Mouse (Mus musculus): ENCODE results near the gene Cmc2. TPM values are rescaled to one million over a fixed set of nuclear protein-coding genes. Genes with fewer than 3 reads are reported as not detected.
A peak's percentile ranks its signal among the peaks of the same experiment; 100 is the strongest.

The Cmc2 gene
- polyA plus RNA-seq, 1 experiment from 2014 or later, result 80.2 TPM

DNA sequence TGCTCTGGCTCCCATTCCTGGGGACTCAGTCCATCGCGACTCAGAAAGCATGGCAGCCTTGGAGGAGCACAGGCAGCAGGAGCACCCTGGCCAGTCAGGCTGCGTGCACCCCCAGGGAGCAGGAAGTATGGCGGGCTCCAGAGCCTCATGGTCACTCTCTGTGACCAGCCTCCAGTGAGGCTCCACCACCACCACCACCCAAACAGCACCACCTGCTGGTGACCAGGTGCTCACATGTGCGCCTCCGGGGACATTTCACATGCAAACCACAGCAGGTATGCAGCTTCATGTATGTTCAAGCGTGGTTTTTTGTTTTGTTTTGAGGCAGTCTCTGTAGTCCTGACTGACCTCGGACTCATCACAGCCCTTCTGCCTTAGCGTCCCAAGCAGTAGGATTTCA lies 6.6 kb upstream of the Cmc2 start:
- H3K27ac ChIP-seq (ENCODE audit: low read depth, low read length), result no peak overlapping the region
- H3K4me3 ChIP-seq (ENCODE audit: low read length), result no peak overlapping the region
- no peak overlapping the region for H3K4me2 ChIP-seq (replicated peaks; ENCODE audit: low read depth, low read length)
- H3K9ac ChIP-seq (ENCODE audit: low read depth, low read length), result no peak overlapping the region
- H3K36me3 ChIP-seq (ENCODE audit: control insufficient read depth, insufficient read depth, low read length), result peaks cover 45% of the 10 kb centered on the region
- no peaks in the 10 kb centered on the region for H3K9me3 ChIP-seq (ENCODE audit: control insufficient read depth, low read length)
- H3K4me1 ChIP-seq (ENCODE audit: control insufficient read depth, insufficient read depth, low read length), result no peaks in the 10 kb centered on the region
- H3K27me3 ChIP-seq (ENCODE audit: control insufficient read depth, insufficient read depth, low read length), result no peaks in the 10 kb centered on the region
- WGBS, result 84% methylated on average over 9 of the region's 9 CpGs
- ATAC-seq (ENCODE audit: low FRiP score, low TSS enrichment), result no peak

DNA sequence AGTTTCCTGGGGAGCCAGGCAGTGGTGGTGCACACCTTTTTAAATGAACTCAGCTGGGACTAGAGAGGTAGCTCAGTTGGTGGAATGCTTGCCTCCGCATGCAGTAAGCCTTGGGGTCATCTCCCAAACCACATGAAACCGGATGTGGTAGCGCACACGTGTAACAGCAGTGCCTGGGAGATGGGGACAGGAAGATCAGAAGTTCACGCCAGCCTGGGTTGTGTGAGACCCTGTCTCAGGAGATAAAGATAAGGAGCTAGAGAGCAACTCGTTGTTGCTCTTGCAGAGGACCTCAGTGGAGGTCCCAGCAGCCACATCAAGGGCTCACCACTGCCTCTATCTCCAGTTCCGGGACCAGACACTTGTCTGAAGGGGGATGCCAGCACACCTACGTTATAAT lies 2.3 kb upstream of the Cmc2 start:
- Histone ChIP-seq H3K4me1 (ENCODE audit: control insufficient read depth, insufficient read depth, low read length) (peaks cover 11% of the 10 kb centered on the region), H3K9ac (ENCODE audit: low read depth, low read length) (no peak overlapping the region), H3K36me3 (ENCODE audit: control insufficient read depth, insufficient read depth, low read length) (peaks cover 33% of the 10 kb centered on the region), H3K27me3 (ENCODE audit: control insufficient read depth, insufficient read depth, low read length) (no peaks in the 10 kb centered on the region), H3K27ac (ENCODE audit: low read depth, low read length) (no peak overlapping the region), H3K4me3 (ENCODE audit: low read length) (no peak overlapping the region), H3K4me2 (replicated peaks; ENCODE audit: low read depth, low read length) (no peak overlapping the region), H3K9me3 (ENCODE audit: control insufficient read depth, low read length) (no peaks in the 10 kb centered on the region)
- WGBS, result 92% methylated on average over 8 of the region's 8 CpGs
- ATAC-seq (ENCODE audit: low FRiP score, low TSS enrichment), result no peak

DNA sequence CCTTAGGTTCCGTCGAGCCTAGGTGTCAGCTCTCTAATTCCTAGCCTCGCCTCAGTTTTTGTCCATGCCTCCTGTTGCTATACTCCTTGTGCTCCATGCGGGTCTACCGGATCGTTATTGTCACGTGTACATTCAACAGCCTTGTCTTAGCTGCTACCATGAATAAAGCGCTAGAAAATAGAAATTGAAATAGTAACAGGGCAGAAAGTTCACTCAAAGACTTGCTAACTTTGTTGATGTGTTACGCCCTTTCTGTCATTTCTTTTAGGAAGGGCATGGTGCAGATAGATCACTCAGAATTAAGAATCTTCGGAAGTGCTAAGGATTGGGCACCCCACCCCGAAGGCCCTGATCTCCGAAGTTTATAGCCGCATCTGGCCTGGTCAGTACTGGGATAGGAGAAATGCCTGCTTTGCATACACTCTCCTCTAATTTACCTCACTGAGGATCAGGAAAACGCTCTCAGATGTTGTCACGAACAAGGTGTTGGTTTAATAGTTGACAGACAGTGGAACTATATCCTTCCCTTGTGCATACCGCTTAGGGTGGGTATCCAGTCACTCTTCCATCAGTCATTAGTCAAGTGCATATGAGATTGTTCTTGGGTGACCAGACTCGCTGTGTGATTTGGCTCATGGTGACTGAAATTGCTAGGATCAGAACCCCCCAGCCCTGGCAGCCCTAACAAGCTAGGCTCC lies 954 bp upstream of the Cmc2 start:
- Histone ChIP-seq H3K27me3 (ENCODE audit: control insufficient read depth, insufficient read depth, low read length) (no peaks in the 10 kb centered on the region), H3K36me3 (ENCODE audit: control insufficient read depth, insufficient read depth, low read length) (peaks cover 24% of the 10 kb centered on the region), H3K4me3 (ENCODE audit: low read length) (peak overlapping the region; percentile 90), H3K9ac (ENCODE audit: low read depth, low read length) (peak overlapping the region; percentile 78), H3K4me2 (replicated peaks; ENCODE audit: low read depth, low read length) (peak overlapping the region; percentile 46), H3K4me1 (ENCODE audit: control insufficient read depth, insufficient read depth, low read length) (peaks cover 11% of the 10 kb centered on the region), H3K27ac (ENCODE audit: low read depth, low read length) (peak overlapping the region; percentile 85; the same call in 1 of the 2 replicates), H3K9me3 (ENCODE audit: control insufficient read depth, low read length) (no peaks in the 10 kb centered on the region)
- WGBS, result 26% methylated on average over 17 of the region's 17 CpGs
- ATAC-seq (ENCODE audit: low FRiP score, low TSS enrichment), result no peak

DNA sequence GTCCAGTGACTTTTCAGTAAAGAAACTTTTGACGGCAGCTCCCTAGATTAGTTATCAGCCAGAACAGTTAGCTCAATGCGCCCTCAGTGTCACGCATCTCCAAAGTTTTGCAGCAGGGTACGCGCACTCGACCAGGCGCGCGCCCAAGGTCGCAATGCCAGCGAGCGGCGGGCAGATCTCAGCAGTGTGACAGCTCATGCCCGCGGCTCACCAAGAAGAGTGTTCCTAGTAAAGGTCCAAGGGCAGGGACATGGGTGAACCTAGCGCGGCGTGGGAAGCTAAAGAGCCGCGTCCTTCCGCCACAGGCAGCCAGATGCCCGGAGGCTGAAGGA lies 284 bp downstream of the Cmc2 start:
- WGBS, result under 1% methylated on average over 22 of the region's 22 CpGs
- Histone ChIP-seq H3K27ac (ENCODE audit: low read depth, low read length) (peak overlapping the region; percentile 85), H3K4me1 (ENCODE audit: control insufficient read depth, insufficient read depth, low read length) (peaks cover 11% of the 10 kb centered on the region), H3K4me2 (replicated peaks; ENCODE audit: low read depth, low read length) (peak overlapping the region; percentile 46), H3K9ac (ENCODE audit: low read depth, low read length) (peak overlapping the region; percentile 78), H3K9me3 (ENCODE audit: control insufficient read depth, low read length) (no peaks in the 10 kb centered on the region), H3K4me3 (ENCODE audit: low read length) (peak overlapping the region; percentile 90), H3K27me3 (ENCODE audit: control insufficient read depth, insufficient read depth, low read length) (no peaks in the 10 kb centered on the region), H3K36me3 (ENCODE audit: control insufficient read depth, insufficient read depth, low read length) (peaks cover 22% of the 10 kb centered on the region)
- peak; percentile 69 for ATAC-seq (ENCODE audit: low FRiP score, low TSS enrichment)

DNA sequence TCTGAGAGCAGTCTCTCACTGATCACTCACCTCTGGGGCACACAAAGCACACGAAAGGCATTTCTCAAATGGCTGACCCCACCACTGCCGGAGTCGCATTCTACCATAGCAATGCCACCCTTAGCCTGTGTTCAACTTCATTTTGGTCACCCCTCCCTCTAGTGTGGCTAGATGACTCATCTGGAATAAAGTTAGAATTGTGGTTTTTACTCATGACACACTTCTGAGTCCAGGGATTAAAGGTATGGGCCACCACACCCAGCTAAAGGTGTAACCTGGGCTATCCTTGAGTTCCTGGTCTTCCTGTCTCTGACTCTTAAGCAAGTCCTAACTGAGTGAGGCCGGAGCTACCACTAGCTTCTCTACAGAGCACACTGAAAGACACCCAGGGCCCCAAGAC lies 15.4 kb downstream of the Cmc2 start:
- no peak overlapping the region for H3K4me3 ChIP-seq (ENCODE audit: low read length)
- H3K9ac ChIP-seq (ENCODE audit: low read depth, low read length), result no peak overlapping the region
- 93% methylated on average over 4 of the region's 4 CpGs for WGBS
- peaks cover 9% of the 10 kb centered on the region for H3K36me3 ChIP-seq (ENCODE audit: control insufficient read depth, insufficient read depth, low read length)
- no peaks in the 10 kb centered on the region for H3K27me3 ChIP-seq (ENCODE audit: control insufficient read depth, insufficient read depth, low read length)
- H3K4me2 ChIP-seq (replicated peaks; ENCODE audit: low read depth, low read length), result no peak overlapping the region
- H3K4me1 ChIP-seq (ENCODE audit: control insufficient read depth, insufficient read depth, low read length), result no peaks in the 10 kb centered on the region
- no peaks in the 10 kb centered on the region for H3K9me3 ChIP-seq (ENCODE audit: control insufficient read depth, low read length)
- no peak for ATAC-seq (ENCODE audit: low FRiP score, low TSS enrichment)
- no peak overlapping the region for H3K27ac ChIP-seq (ENCODE audit: low read depth, low read length)

DNA sequence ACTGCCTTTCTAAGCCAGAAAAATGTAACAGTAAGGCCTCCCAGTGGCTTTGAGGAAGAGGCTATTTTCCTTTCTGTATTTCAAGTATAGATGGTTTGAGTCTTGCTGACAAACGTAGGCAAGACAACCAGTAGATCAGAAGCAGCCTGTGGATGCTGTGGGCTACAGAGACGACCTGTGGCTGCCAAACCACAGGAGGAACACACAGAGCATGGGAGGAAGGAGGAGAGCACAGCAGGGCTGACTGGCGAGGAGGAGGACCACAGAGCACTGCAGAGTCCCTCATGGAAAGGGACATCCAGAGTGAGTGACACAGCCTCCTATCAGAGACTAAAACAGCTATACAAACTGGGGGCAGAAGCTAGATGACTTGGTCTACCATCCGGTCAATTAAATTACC lies 16.0 kb downstream of the Cmc2 start:
- WGBS, result 87% methylated on average over 4 of the region's 4 CpGs
- Histone ChIP-seq H3K4me3 (ENCODE audit: low read length) (no peak overlapping the region), H3K9me3 (ENCODE audit: control insufficient read depth, low read length) (no peaks in the 10 kb centered on the region), H3K27me3 (ENCODE audit: control insufficient read depth, insufficient read depth, low read length) (no peaks in the 10 kb centered on the region), H3K36me3 (ENCODE audit: control insufficient read depth, insufficient read depth, low read length) (peaks cover 9% of the 10 kb centered on the region), H3K4me1 (ENCODE audit: control insufficient read depth, insufficient read depth, low read length) (no peaks in the 10 kb centered on the region), H3K4me2 (replicated peaks; ENCODE audit: low read depth, low read length) (no peak overlapping the region), H3K9ac (ENCODE audit: low read depth, low read length) (no peak overlapping the region), H3K27ac (ENCODE audit: low read depth, low read length) (no peak overlapping the region)
- ATAC-seq (ENCODE audit: low FRiP score, low TSS enrichment), result no peak

DNA sequence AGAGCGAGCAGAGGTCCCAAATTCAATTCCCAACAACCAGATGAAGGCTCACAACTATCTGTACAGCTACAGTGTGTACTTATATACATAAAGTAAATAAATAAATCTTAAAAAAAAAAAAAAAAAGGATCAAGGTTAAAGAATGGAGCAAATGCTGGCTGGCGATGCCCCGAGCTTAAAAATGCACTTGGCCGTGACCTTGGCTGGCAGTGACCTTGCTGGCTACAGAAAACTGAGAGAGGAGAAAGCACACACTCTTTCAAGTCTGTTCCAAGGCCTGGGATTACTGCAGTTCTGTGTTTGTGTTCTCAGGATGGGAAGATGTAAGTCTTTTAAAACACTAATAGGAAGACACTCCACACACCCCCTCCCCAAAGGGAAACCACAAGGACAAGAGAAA lies 16.5 kb downstream of the Cmc2 start:
- Histone ChIP-seq H3K27me3 (ENCODE audit: control insufficient read depth, insufficient read depth, low read length) (no peaks in the 10 kb centered on the region), H3K4me3 (ENCODE audit: low read length) (no peak overlapping the region), H3K4me1 (ENCODE audit: control insufficient read depth, insufficient read depth, low read length) (no peaks in the 10 kb centered on the region), H3K9ac (ENCODE audit: low read depth, low read length) (no peak overlapping the region), H3K9me3 (ENCODE audit: control insufficient read depth, low read length) (no peaks in the 10 kb centered on the region), H3K4me2 (replicated peaks; ENCODE audit: low read depth, low read length) (no peak overlapping the region), H3K36me3 (ENCODE audit: control insufficient read depth, insufficient read depth, low read length) (peaks cover 5% of the 10 kb centered on the region), H3K27ac (ENCODE audit: low read depth, low read length) (no peak overlapping the region)
- ATAC-seq (ENCODE audit: low FRiP score, low TSS enrichment), result no peak
- 91% methylated on average over 4 of the region's 4 CpGs for WGBS

DNA sequence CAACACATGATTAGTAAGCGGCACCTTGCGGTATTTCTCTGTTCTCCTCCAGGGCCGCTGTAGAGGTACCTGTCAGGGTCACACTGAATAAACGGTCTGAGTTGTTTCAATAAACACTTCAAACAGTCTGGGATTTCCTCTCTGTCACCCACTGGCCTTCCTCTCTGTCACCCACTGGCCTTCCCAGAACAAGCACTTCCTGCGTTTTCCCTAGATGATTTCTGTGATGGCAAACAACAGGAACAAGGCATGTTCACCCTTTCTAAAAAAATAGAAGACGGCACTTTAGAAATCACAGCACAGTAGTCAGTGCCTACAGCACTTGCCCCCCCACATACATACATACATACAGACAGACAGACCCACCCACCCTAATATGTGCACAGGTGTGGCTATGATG lies 25.7 kb downstream of the Cmc2 start:
- H3K4me3 ChIP-seq (ENCODE audit: low read length), result no peak overlapping the region
- no peak overlapping the region for H3K9ac ChIP-seq (ENCODE audit: low read depth, low read length)
- H3K4me1 ChIP-seq (ENCODE audit: control insufficient read depth, insufficient read depth, low read length), result no peaks in the 10 kb centered on the region
- no peak overlapping the region for H3K4me2 ChIP-seq (replicated peaks; ENCODE audit: low read depth, low read length)
- WGBS, result 83% methylated on average over 6 of the region's 6 CpGs
- no peak overlapping the region for H3K27ac ChIP-seq (ENCODE audit: low read depth, low read length)
- no peaks in the 10 kb centered on the region for H3K27me3 ChIP-seq (ENCODE audit: control insufficient read depth, insufficient read depth, low read length)
- peaks cover 10% of the 10 kb centered on the region for H3K9me3 ChIP-seq (ENCODE audit: control insufficient read depth, low read length)
- peaks cover 10% of the 10 kb centered on the region for H3K36me3 ChIP-seq (ENCODE audit: control insufficient read depth, insufficient read depth, low read length)
- no peak for ATAC-seq (ENCODE audit: low FRiP score, low TSS enrichment)

DNA sequence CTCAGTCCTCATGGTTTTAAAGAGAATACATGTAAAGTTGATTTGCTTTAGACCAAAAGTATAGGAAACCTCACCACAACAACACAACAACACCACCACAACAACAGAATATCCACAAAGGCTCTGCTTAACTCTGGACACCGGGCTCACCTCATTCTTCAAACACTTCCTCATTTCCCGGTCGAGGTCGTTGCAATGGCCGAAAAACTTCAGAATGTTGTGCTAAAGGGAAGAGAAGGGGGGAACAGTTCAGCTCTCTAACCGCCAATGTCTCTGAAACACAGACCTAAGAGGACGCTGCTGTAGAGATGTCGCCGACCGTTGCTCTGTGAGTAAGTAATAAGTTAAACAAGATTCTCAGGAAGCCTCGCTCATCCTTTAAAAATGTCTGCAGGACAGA lies 27.3 kb downstream of the Cmc2 start:
- 84% methylated on average over 11 of the region's 11 CpGs for WGBS
- H3K4me2 ChIP-seq (replicated peaks; ENCODE audit: low read depth, low read length), result no peak overlapping the region
- H3K27me3 ChIP-seq (ENCODE audit: control insufficient read depth, insufficient read depth, low read length), result no peaks in the 10 kb centered on the region
- no peak overlapping the region for H3K4me3 ChIP-seq (ENCODE audit: low read length)
- peaks cover 10% of the 10 kb centered on the region for H3K9me3 ChIP-seq (ENCODE audit: control insufficient read depth, low read length)
- no peak overlapping the region for H3K27ac ChIP-seq (ENCODE audit: low read depth, low read length)
- ATAC-seq (ENCODE audit: low FRiP score, low TSS enrichment), result no peak
- no peaks in the 10 kb centered on the region for H3K4me1 ChIP-seq (ENCODE audit: control insufficient read depth, insufficient read depth, low read length)
- no peak overlapping the region for H3K9ac ChIP-seq (ENCODE audit: low read depth, low read length)
- peaks cover 17% of the 10 kb centered on the region for H3K36me3 ChIP-seq (ENCODE audit: control insufficient read depth, insufficient read depth, low read length)

Data from kidney, embryonic 14.5 days (tissue).